Mouse (Mus musculus) stomach, postnatal 0 days (tissue): ENCODE results near the gene Rasa4. TPM values are rescaled to one million over a fixed set of nuclear protein-coding genes. Genes with fewer than 3 reads are reported as not detected.
A peak's percentile ranks its signal among the peaks of the same experiment; 100 is the strongest.

ENCODE experiments used
- ATAC-seq: fragments of 200-750 bp; cut with Nextera tagmentation; 2 replicates; pipeline ENCODE4 v1.8.0; 2017; ENCODE audit not compliant: low FRiP score, low TSS enrichment
- DNase-seq: peaks from one replicate; pipeline ENCODE4 v3.0.0-alpha.2; 2016; ENCODE audit warnings: low spot score
- H3K27ac ChIP-seq: fragments of 300-500 bp; sonication (generic); replicated peaks from 2 replicates; pipeline ENCODE4 v1.5.1; 2014; ENCODE audit warnings: mild to moderate bottlenecking, control low read depth
- H3K27me3 ChIP-seq: fragments of 300-500 bp; sonication (generic); 2 replicates; pipeline ENCODE4 v1.6.1; 2014; ENCODE audit warnings: low read length; ENCODE audit not compliant: control insufficient read depth, insufficient read depth
- H3K36me3 ChIP-seq: fragments of 300-500 bp; sonication (generic); 2 replicates; pipeline ENCODE4 v1.6.1; 2014; ENCODE audit warnings: low read length, mixed read lengths; ENCODE audit not compliant: control insufficient read depth, insufficient read depth
- H3K4me1 ChIP-seq: fragments of 300-500 bp; sonication (generic); replicated peaks from 2 replicates; pipeline ENCODE4 v1.6.1; 2014; ENCODE audit warnings: antibody characterized with exemption; ENCODE audit not compliant: control insufficient read depth, insufficient read depth
- H3K4me2 ChIP-seq: fragments of 300-500 bp; sonication (generic); replicated peaks from 2 replicates; pipeline ENCODE4 v1.6.1; 2014; ENCODE audit warnings: low read depth, mild to moderate bottlenecking, control low read depth, moderate library complexity
- H3K4me3 ChIP-seq: fragments of 300-500 bp; sonication (generic); 2 replicates; pipeline ENCODE4 v1.5.1; 2014; ENCODE audit warnings: low read depth, low read length, control low read depth
- H3K9ac ChIP-seq: fragments of 300-500 bp; sonication (generic); 2 replicates; pipeline ENCODE4 v1.6.1; 2014; ENCODE audit warnings: mild to moderate bottlenecking, low read length, control low read depth, mixed read lengths
- H3K9me3 ChIP-seq: fragments of 300-500 bp; sonication (generic); 2 replicates; pipeline ENCODE4 v1.6.1; 2016; ENCODE audit warnings: low read length; ENCODE audit not compliant: control insufficient read depth
- CTCF ChIP-seq: IDR thresholded peaks from 2 replicates; pipeline ENCODE4 v1.5.1; 2016; ENCODE audit warnings: antibody characterized with exemption, low read depth, mild to moderate bottlenecking, moderate library complexity
- EP300 ChIP-seq: optimal IDR thresholded peaks from 2 replicates; pipeline ENCODE3; 2016; ENCODE audit warnings: antibody characterized with exemption
- WGBS: fragments of 180-500 bp; shearing (Covaris S2); extraction: QIAGEN DNeasy Blood & Tissue Kit; methylation state at CpG from one replicate; pipeline ENCODE4 v1.1.7; 2014; 5-methylcytosine and 5-hydroxymethylcytosine counted together
- polyA plus RNA-seq: library from polyadenylated mRNA; unstranded; fragments of >200 nt; fragmentation: Nextera tagmentation; extraction: Ambion mirVana; gene quantifications from 2 replicates; pipeline ENCODE4 v1.2.1, GENCODE M21; 2015

Gene Rasa4
- polyA plus RNA-seq, 1 experiment from 2014 or later: 4.0 TPM

- peak within 1 kb of the TSS; percentile 71 for H3K4me3 ChIP-seq
- DNase-seq: peak; percentile 96
- peak within 1 kb of the TSS; percentile 76 for H3K27ac ChIP-seq
- H3K9ac ChIP-seq: peak within 1 kb of the TSS; percentile 81
- H3K9me3 ChIP-seq: no peaks in the 10 kb centered on the region
- H3K4me2 ChIP-seq: peak within 1 kb of the TSS; percentile 84
- H3K4me1 ChIP-seq: 0 out of 2 replicates have a peak, but pooled peaks cover 3% of the 10 kb centered on the region
- peaks cover 11% of the 10 kb centered on the region for H3K36me3 ChIP-seq
- WGBS: under 1% methylated on average over 60 of the region's 60 CpGs
- H3K27me3 ChIP-seq: no peaks in the 10 kb centered on the region
- TF ChIP-seq CTCF (peak; percentile 87), EP300 (no peak)
- peak; percentile 93 for ATAC-seq
These were observed 52.0 kb downstream of the Rasa4 start, which contains the start of the genes Lrwd1 and Alkbh4 for GRCm38 (mm10) chr5:136135571-136136291. TSS of gene Lrwd1 (minus strand) at chr5:136136074. TSS of gene Alkbh4 (plus strand) at chr5:136136146.

DNA sequence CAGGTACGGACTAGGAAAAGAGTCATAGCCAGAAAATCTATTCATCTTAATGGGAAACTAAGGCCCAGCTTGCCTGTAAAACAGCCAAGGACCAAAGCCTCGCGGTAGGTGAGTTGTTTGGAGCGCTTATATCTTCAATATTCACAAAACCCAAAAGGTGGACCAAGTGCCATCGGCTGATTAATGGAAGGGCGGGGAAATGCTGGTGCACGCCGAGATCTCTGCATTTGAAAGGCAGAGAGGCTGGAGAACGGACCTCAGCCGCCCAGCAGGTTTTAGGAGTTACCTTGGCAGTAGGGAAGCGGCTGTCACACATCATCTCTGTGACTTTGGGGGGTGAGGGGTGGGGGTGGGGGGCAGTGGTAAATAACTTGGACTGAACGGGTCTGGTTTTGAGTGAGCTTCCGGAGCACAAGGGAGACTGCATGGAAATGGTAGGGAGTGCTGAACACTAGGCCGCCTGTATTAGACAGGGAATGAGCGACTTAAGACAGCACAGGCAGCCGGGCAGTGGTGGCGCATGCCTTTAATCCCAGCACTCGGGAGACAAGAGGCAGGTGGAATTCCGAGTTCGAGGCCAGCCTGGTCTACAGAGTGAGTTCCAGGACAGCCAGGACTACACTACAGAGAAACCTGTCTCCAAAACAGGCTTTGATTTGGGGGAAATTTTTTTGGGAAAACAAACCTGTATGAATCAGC is 52.7 kb downstream of the Rasa4 start:
- DNase-seq (no peak), ATAC-seq (peak; percentile 32)
- H3K27ac ChIP-seq: peak overlapping the region; percentile 76
- no peaks in the 10 kb centered on the region for H3K9me3 ChIP-seq
- TF ChIP-seq EP300 (no peak), CTCF (no peak)
- H3K4me3 ChIP-seq: peak overlapping the region; percentile 71
- 4% methylated on average over 20 of the region's 20 CpGs for WGBS
- peak overlapping the region; percentile 78 for H3K4me2 ChIP-seq
- H3K27me3 ChIP-seq: no peaks in the 10 kb centered on the region
- H3K9ac ChIP-seq: peak overlapping the region; percentile 81
- peaks cover 16% of the 10 kb centered on the region for H3K36me3 ChIP-seq
- H3K4me1 ChIP-seq: 0 out of 2 replicates have a peak, but pooled peaks cover 3% of the 10 kb centered on the region

DNA sequence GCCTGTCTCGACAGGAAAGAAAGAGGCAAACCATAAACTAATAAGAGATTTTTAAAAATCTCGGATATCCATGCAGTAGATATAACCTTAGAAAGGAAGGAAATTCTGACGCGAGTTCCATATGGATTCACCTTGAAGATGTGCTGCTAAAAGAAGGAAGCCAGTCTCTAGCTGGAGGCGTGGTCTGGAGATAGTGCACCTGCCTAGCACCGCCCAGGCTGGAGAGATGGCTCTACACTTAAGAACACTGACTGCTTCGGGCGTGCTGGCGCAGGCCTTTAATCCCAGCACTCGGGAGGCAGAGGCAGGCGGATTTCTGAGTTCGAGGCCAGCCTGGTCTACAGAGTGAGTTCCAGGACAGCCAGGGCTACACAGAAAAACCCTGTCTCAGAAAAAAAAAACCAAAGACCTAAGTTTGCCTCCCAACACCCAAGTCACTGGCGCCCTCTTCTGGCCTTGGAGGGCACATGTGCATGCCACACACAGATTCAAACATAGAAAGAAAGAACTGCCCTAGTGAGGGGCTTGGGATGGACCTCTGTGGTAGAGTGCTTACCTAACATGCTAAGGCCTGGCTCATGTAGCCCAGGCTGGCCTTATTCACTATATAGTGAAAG is 54.0 kb downstream of the Rasa4 start:
- Histone ChIP-seq H3K4me3 (no peak overlapping the region), H3K9me3 (no peaks in the 10 kb centered on the region), H3K4me1 (0 out of 2 replicates have a peak, but pooled peaks cover 3% of the 10 kb centered on the region), H3K27me3 (no peaks in the 10 kb centered on the region), H3K9ac (no peak overlapping the region), H3K27ac (no peak overlapping the region), H3K36me3 (peaks cover 13% of the 10 kb centered on the region), H3K4me2 (no peak overlapping the region)
- TF ChIP-seq CTCF (peak; percentile 75), EP300 (no peak)
- 79% methylated on average over 13 of the region's 13 CpGs for WGBS
- ATAC-seq (no peak), DNase-seq (peak; percentile 66)

DNA sequence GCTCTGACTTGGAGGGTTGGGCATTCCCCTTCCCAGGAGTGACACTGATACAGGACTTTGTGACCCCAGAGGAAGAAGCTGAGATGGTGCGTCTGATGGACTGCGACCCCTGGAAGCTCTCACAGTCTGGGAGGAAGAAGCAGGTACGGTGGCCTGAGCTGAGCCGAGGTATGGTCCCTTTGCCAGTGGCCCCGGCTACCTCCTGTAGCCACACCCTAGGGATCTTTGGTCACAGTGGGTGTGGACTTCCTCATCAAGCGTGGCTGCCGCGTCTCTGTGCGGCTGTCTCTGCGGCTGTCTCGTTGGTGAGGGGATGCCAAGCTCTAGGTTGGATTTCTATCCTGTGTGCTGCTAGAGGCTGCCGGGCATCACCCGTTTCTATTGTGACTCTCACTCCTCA is 55.7 kb downstream of the Rasa4 start:
- DNase-seq: no peak
- TF ChIP-seq EP300: no peak
- no peak for TF ChIP-seq CTCF
- H3K4me2 ChIP-seq: no peak overlapping the region
- peaks cover 13% of the 10 kb centered on the region for H3K36me3 ChIP-seq
- no peaks in the 10 kb centered on the region for H3K27me3 ChIP-seq
- no peak for ATAC-seq
- 0 out of 2 replicates have a peak, but pooled peaks cover 3% of the 10 kb centered on the region for H3K4me1 ChIP-seq
- no peak overlapping the region for H3K4me3 ChIP-seq
- no peak overlapping the region for H3K9ac ChIP-seq
- H3K27ac ChIP-seq: no peak overlapping the region
- no peaks in the 10 kb centered on the region for H3K9me3 ChIP-seq
- 88% methylated on average over 13 of the region's 13 CpGs for WGBS

DNA sequence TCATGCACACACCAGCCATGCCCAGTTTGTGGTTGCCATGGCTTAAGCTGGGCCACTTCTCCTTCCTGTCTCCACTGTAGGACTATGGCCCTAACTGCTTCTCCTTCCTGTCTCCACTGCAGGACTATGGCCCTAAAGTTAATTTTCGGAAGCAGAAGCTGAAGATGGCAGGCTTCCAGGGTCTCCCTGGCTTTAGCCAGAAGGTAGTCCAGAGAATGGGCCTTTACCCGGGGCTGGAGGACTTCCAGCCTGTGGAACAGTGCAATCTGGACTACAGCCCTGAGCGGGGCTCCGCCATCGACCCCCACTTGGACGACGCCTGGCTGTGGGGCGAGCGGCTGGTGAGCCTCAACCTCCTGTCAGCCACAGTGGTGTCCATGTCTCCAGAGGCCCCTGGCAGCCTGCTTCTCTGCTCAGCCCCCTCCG is 56.4 kb downstream of the Rasa4 start:
- no peaks in the 10 kb centered on the region for H3K9me3 ChIP-seq
- no peaks in the 10 kb centered on the region for H3K27me3 ChIP-seq
- H3K27ac ChIP-seq: no peak overlapping the region
- H3K36me3 ChIP-seq: peaks cover 13% of the 10 kb centered on the region
- H3K4me2 ChIP-seq: no peak overlapping the region
- H3K4me1 ChIP-seq: 0 out of 2 replicates have a peak, but pooled peaks cover 3% of the 10 kb centered on the region
- H3K9ac ChIP-seq: no peak overlapping the region
- ATAC-seq (no peak), DNase-seq (no peak)
- no peak for TF ChIP-seq CTCF
- no peak for TF ChIP-seq EP300
- no peak overlapping the region for H3K4me3 ChIP-seq
- WGBS: 81% methylated on average over 10 of the region's 10 CpGs
